Mouse (Mus musculus) layer of hippocampus, adult 9-10 months (tissue): ENCODE results near the gene Klhdc8b.

ENCODE experiments used
- DNase-seq: peaks from one replicate; pipeline ENCODE4 v3.0.0; 2022; ENCODE audit warnings: low spot score

Gene Klhdc8b

DNA sequence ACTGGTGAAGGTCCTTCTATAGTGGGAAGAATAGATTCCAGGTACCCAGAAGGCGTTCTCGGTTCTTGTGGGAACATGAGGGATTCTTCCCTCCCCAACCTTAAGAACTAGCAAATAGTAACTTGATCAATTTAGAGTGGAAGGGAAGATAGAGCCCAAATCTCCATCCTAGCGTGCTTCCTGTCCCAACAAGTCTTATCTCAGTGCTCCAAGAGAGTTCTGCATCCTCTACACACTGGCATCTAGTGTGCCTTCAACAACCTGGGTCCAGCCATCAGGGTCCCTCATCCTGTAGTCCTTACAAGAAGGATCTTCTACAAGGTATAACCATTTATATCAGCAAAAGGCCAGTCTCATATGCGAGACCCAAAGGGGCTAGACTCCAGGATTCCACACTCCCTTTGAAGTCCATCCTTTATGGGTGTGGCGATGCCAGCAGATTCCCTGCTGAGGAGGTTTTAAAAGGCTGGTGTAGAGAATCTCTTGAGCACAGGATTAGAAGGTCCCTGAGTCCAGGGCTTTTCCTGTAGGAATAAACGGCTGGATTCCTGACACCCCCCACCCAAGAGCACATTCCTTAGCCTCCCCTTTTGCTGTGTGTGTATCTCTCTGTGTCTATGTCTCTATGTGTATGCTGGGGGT, 9.7 kb downstream of the Klhdc8b start:
- DNase-seq: no peak

DNA sequence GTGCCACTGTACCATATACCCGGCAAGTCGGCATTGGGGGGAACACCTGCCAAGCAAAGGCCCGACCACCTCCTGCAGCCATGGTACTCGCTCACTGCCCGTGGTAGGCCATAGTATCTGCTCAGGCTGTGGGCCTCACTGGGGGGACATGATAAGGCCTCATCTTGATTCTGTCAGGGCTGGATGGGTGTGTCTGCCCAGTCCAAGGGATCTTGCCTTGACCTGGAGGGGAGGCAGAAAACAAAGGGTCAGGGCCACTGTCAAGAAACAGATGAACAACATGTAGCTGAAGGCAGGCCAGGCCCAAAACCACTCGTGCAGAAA, 10.2 kb downstream of the Klhdc8b start:
- DNase-seq: no peak

DNA sequence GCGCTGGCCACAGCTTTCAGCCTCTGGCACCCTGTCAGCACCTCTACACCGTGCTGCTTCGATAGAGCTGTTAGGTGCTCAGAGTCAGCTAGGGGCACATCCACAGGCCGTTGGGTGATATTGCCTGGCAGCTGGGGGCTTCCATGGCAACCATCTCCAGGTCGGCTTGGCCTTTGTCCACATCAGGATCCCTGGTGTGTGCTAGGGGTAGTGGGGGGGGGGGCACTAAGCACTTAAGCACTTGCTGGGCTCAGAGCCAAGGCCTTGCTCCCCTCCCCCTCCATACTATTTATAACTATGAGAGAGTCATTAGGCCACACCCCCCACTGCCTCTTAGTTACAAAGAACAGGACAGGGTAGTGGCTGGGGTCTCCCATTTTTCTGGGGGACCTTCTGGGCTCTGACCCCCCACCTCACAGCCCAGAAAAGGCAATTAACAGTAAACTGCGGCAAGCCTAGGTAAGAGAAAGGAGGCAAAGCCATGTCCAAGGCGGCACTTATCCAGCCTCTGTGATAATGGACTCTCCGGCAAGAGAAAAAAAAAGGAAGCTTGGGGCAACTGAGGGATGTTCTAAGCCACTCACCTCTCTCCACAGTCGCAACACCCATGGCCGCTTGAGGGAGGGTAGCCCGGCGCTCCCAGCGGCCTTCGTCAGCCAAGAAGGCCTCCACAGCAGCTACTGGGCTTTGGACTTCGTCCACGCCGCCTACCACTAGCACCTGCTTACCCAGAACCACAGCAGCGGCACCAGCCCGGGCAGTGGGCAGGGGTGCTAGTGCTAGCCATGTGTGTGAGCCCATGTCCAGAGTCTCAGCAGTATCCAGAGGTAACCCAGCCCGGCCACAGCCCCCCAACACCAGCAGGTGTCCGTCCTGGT, 10.8 kb downstream of the Klhdc8b start:
- no peak for DNase-seq

DNA sequence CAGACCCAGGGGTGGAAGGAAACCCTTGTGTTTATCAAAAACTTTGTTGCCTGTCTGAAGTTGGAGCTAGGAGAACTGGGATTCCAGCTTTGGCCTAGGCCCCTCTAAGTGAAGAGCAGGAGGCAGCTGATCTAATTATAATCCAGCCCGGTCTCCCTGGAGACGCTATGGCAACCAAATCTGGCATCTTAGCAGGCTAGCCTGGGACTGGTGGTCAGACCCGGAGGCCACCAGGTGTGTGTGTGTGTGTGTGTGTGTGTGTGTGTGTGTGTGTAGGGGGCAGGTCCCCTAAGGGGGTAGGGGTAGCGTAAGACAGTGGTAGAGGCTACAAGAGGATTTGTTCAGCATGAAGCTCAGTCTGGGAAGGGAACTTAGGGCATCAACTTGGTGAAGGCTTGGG, 11.5 kb downstream of the Klhdc8b start:
- no peak for DNase-seq

DNA sequence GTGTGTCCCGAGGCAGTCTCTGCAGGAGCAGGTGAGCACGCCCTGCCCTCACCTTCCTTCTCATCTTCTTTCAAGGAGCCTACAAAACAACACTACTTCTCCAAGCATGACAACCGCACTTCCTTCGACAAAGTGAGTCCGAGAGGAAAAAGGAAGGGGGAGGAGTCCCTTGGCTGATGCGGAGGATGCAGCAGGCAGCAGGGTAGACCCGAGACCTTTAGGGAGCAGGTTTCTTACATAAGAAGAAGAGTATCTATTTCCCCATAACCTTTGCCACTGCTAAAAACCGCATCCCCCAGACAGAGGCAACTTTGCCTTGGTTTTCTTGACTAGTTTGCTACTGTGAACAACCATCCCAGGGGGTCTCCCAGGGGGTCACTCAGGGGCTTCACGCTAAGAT, 16.3 kb downstream of the Klhdc8b start:
- no peak for DNase-seq

DNA sequence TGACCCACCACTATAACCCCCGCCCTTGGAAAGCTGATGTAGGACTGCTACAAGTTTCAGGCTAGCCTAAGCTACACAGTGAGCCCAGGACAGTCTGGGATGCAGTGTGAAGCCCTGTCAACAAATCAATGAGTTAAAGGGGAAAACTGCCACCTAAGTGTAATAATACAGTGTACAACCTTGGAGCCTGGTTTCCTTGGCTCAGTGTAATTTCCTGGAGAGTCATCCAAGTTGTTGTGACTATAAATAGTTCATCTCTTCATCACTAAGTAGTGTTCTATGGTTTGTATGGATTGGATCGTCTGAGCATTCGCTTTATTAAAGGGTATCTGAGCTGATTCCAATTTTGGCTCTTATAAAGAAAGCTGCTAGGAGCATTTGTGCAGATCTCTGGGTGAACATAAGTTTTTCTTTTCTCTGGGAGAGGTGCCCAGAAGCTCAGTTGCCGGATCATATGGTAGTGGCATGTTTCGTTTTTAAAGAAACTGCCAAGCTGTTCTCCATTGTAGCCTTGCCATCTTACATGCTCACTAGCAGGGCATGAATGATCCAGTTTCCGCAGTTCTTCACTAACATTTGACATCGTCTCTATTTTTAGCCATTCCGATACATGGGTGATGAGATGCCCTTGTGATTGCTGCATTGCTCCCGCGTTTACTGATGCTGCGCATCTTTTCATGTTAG, 20.0 kb downstream of the Klhdc8b start:
- DNase-seq: peak; percentile 69

DNA sequence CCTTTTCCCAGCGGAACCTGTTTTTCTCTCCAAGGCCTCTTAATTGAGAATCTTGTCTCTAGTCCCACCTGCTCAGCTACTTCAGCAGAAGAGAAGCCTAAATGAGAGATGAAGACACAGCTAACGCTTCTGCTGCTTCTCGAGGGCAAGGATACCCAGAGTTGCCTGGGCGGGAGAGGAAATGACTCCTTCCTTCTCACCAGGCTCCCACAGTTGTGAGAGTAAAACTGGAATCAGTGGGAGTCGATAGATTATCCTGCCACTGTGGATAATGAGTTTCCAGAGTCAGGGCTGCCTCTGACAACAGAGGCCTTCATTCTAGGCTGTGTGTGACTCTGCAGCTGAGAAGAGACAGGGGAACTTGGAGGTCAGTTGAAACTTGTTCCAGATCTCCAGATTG, 20.9 kb downstream of the Klhdc8b start:
- DNase-seq: no peak

DNA sequence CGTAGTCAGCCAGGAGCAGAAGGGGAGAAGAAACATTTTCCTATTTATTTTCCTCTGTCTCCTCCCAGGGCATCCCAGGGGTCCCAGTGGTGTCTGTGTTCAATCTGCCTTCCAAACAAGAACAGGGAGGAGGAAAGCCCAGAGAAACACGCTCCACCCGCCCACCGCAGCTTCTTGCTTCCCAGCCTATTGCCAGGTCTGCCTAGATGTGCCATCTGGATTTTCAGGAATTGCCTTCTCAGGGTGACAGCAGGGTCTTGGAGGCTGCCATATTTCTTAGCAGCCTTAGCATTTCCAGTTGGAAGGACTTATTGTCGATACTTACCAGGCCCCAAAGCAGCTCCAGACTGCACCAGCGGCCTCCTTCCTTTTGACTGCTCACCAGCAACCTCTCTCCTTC, 22.2 kb downstream of the Klhdc8b start:
- DNase-seq: no peak

DNA sequence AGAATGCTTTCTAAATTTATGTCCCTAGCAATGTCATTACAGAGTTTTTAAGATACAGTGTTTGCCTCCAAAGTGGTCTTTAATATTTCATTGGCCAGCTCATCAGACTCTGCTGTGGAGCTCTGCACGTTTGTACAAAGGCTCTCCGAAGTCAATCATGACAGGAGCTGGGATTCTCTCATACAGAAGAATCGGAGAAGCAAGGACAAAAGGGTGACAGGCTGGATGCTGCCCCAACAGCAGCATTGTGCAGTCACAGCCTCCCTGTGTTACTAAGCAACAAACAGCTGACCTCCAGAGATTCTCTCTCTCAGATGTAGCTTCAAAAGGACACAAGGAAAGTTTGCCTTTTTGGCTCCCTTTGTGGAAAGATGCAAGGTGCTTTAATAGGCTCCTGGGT, 25.2 kb downstream of the Klhdc8b start, which contains the start of gene BC048562:
BC048562 (plus strand) TSS at position 301 of the 400 bp plus-strand sequence.
- DNase-seq: no peak

DNA sequence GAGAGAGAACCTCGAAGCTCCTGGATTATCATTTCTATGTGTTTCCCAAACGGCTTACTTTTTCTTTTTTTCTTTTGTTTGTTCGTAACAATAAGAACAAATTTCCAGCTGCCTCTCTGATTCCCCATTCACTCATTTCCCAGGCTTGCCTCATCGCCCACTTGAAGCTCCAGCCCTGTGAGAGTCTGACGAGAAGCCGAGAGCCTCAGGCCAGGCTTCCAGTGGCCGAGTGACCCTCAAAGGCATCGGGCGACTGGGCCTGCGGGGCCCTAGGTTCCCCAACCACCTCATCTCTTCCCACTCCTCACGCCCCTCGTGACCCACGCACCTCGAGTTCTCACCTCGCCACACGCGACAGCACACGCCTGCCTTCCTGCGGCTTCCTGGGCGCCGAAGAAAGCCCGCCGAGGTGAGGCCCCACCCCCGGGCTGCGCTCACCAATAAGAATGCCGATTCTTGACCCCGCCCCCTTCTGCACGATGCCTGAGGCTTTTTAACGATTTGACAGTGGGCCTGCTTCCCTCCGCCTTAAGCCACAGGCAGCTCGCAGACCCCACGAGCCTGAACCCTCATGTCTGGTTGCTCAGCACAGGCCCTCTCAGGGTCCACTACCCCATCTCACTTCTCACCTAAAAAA, 29.8 kb downstream of the Klhdc8b start:
- no peak for DNase-seq

DNA sequence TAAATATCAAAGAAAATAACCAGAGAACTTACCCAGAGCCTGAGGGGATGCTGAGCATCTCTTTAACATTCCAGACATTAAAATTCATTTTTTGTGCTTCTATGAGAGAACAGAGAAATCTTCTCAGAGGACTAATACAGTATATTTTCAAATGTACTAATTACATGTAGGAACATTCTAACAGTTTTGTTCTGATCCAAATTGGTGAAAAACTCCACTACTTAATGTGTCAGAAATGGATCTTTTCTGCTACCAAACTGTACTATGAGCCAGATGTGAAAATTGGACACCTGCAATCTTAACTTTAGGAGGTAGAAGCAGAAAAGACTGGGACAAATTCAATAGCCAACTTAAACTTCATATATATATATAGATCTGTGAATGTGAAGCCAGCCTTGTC, 33.0 kb downstream of the Klhdc8b start, which contains the start of gene Ccdc36:
Ccdc36 (minus strand) TSS at position 101 of the 400 bp plus-strand sequence.
- no peak for DNase-seq

DNA sequence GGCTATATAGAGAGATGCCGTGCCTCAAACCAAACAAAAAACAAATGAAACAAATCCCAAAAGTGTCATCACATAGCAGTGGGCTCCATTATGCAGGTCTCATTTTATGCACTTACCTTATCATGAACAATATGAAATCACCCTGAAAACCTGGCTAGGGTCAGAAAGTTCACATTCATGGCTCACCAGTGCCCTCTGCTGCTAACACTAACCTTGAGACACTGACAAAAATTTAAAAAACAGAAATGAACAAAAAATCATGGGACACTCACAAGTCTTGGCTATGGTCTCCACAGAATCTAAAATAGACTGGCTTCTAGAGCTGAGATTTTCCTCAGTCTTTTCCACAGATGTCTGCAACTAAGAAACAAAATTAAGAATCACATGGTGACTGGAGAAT, 49.2 kb downstream of the Klhdc8b start:
- DNase-seq: no peak

DNA sequence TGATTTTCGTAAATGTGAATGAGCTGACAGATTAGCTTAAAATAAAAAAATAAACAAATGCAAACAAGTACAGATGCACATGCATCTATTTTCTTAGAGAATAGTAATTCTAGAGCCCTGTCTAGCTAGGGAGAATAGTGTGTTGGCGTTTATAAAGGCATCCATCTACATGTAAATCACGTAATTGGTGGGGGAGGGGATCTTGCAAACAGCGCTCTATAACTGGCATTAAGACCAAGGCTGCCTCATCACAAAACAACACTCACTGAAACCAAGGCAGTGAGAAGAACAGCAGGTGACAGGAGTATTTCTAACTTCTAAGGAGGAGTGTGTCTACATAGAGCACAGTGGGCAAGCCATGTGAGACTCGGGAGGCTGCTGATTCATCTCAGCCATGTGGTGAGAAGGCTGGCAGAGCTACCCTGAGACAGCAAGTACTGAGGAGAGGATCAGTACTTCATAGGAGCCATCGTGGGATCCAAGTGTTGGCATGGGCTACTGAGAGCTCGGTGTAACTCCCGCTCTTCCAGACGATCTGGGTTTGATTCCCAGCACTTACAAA, 49.9 kb downstream of the Klhdc8b start:
- peak; percentile 31 for DNase-seq

DNA sequence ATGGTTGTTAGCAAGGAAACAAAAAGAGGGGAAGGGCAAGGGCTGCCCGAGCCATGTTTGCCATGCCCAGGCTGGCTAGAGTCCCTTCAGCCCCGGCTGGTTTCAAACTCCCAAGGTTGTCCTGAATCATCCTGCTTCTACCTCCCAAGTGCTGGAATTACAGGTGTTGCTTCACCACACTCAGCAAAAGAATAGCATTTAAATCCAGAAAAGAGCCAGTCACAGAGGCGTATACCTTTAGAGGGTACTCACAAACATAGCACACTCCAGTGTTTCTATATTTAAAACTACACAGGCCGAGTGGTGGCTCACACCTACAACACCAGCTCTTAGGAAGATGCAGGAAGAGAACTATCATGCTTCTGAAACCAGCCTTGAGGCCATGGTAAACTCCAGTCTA, 51.8 kb downstream of the Klhdc8b start:
- no peak for DNase-seq

DNA sequence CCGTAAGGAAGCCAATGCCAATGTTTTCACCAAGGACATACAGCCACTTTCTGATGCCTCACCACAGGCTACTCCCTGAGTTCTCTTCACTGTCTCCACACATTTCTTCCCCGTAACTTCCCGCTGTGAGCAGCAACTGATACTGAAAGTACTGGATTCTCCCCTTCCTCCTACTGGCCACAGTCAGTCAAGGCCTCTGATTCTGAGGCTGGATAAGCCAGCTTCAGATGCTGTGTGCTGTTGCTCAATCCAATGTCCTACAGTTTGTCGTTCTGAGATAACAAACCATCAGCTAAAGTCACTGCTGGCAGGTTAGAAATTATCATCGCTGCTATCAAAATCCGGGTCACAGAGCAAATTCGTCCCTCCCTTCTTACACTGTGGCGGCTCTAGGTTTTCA, 56.9 kb downstream of the Klhdc8b start:
- DNase-seq: no peak

DNA sequence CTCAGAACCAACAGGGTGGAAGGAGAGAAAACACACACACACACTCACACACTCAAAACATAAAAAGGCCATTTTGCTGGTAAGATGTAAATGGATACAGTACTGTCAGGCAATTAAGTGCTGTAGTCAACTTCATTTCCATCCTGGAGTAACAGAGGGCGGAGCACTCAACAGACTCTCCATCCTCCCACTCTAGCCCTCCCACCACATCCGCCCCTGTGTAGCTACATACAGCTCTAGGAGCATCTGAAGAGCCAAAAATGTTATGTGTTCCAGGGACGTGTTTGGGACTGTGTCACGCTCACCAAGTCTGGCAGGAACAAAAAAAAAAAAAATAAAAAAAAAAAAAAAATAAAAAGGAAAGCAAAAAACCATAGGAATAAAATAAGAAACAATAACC, 58.3 kb downstream of the Klhdc8b start:
- no peak for DNase-seq

DNA sequence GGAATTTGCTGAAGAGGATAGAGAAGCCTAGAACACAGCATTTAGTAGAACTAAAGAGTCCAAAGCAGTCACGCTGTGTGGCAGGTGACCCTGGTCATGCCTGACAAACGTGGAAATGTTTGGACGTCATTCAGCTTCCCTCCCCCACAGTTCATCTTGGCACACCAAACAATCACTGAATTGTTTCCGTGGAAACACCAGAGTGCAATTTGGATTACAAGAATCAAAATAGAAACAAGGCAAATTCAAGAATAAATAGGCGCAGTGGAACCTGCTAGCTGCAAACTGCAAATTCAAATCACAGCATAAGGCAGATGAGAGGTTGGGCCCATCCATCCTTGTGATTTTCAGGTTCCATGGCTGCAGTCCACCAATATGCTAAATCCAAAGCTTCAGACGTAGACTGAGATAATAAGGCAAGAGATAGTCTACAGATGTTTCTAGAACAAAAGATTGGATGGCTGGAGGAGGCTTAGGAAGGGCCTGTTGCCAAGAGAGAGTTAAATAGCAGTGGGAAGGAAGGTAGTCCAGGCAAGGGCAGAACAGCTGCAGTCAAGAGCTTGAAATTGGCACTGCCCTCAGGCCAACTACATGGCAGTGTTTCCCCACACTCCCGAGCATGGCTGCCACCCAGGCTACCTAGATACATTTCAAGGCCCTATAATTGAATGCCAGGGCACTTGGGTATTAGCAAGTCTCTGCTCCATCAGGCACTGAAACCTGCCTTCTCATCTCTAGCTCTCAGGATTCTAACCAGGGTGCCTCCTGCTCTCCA, 60.0 kb downstream of the Klhdc8b start:
- DNase-seq: peak; percentile 73

DNA sequence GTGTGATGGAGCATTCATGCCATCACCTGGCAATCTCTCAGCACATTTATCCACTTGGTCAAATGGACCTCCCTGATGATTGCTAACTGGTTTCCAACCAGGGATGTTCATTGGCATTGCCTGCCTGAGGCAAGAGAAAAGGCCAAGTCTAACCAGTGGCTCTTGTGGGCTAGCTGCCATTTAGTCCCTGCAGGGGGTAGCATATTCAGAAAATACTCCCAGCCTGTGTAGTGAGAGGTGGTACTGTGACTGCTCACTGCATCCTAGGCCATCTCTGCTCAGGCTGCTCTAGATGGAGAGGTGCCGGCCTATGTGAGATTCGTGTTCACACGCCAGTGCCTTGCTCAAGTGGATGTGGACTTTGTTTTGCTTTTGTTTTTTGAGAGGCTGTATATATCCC, 63.1 kb downstream of the Klhdc8b start:
- no peak for DNase-seq
